ENCODE assay signal across 12 mouse cellular contexts in genomic region chr6:17177153-17177552, GRCm38 (mm10).
A peak's percentile ranks its signal among the peaks of the same experiment; 100 is the strongest.
DNase-seq lines count a peak whose midpoint lies in the region; ATAC-seq and TF ChIP-seq lines count a peak whose summit lies in the region.
"Had no signal": no experiment of that assay in that cellular context is flagged by ENCODE, and none has a peak within 500 bp of the region (broad histone marks: within the 10 kb centered on the region; RNA-seq: fewer than 3 reads in every experiment).

No protein-coding gene starts in this region.

- DNase-seq in adrenal gland, adult 2 months, result peak; percentile 52
- DNase-seq in adrenal gland, adult 18-20 months (ENCODE audit: low spot score in 2 of 2), result no peak
- peak; percentile 46 to 57 for DNase-seq in adrenal gland, postnatal 36 days
- peak; percentile 47 to 54 for DNase-seq in heart, postnatal 14 days
- DNase-seq in lung, embryonic 14.5 days, result peak; percentile 66
- DNase-seq in thymus, postnatal 14 days, result no peak
- no peak for DNase-seq in urinary bladder, postnatal 4 days (ENCODE audit: low spot score in 2 of 2)
- no peak for DNase-seq in hindbrain, embryonic 11.5 days (ENCODE audit: low spot score)
- DNase-seq: cerebellum, adult 11 months; thymus, postnatal 4 days had no signal

- WGBS in lung, embryonic 14.5 days, result 42% methylated on average over 7 of the region's 7 CpGs
- WGBS in hindbrain, embryonic 11.5 days, result 68% methylated on average over 7 of the region's 7 CpGs

- H3K9me3 ChIP-seq in lung, embryonic 14.5 days (ENCODE audit: low read depth, low read length), result no peaks in the 10 kb centered on the region
- H3K9me3 ChIP-seq in hindbrain, embryonic 11.5 days (ENCODE audit: control insufficient read depth, low read length), result no peaks in the 10 kb centered on the region
- H3K9me3 ChIP-seq: midbrain, embryonic 13.5 days had no signal

- intact Hi-C loops in heart, postnatal 14 days (cut with DNase I), result no loop called here

- no peak overlapping the region for H3K4me2 ChIP-seq in lung, embryonic 14.5 days
- no peak overlapping the region for H3K4me2 ChIP-seq in hindbrain, embryonic 11.5 days (replicated peaks; ENCODE audit: low read depth, low read length)
- H3K4me2 ChIP-seq: midbrain, embryonic 13.5 days had no signal

- H3K4me1 ChIP-seq in lung, embryonic 14.5 days (ENCODE audit: insufficient read depth), result peaks cover 4% of the 10 kb centered on the region; the same call in 1 of the 2 replicates
- no peaks in the 10 kb centered on the region for H3K4me1 ChIP-seq in hindbrain, embryonic 11.5 days (replicated peaks; ENCODE audit: control insufficient read depth, insufficient read depth, low read length)

- H3K4me3 ChIP-seq in lung, embryonic 14.5 days (ENCODE audit: low read depth, low read length), result no peak overlapping the region
- H3K4me3 ChIP-seq in hindbrain, embryonic 11.5 days (ENCODE audit: low read depth, low read length), result no peak overlapping the region
- H3K4me3 ChIP-seq: midbrain, embryonic 13.5 days had no signal

- no peak overlapping the region for H3K9ac ChIP-seq in lung, embryonic 14.5 days
- no peak overlapping the region for H3K9ac ChIP-seq in hindbrain, embryonic 11.5 days (ENCODE audit: low read depth, low read length)
- H3K9ac ChIP-seq: midbrain, embryonic 13.5 days had no signal

- no peak for TF ChIP-seq CTCF in lung, embryonic 14.5 days (IDR thresholded peaks at IDR 0.05; ENCODE audit: low read depth)

- H3K27me3 ChIP-seq in lung, embryonic 14.5 days (ENCODE audit: insufficient read depth, low read length), result no peaks in the 10 kb centered on the region
- no peaks in the 10 kb centered on the region for H3K27me3 ChIP-seq in hindbrain, embryonic 11.5 days (ENCODE audit: control insufficient read depth, insufficient read depth, low read length)
- H3K27me3 ChIP-seq: midbrain, embryonic 13.5 days; Patski had no signal

- H3K36me3 ChIP-seq in lung, embryonic 14.5 days (ENCODE audit: insufficient read depth), result no peaks in the 10 kb centered on the region
- H3K36me3 ChIP-seq in hindbrain, embryonic 11.5 days (ENCODE audit: control insufficient read depth, insufficient read depth, low read length), result no peaks in the 10 kb centered on the region
- H3K36me3 ChIP-seq: midbrain, embryonic 13.5 days had no signal

- H3K27ac ChIP-seq in lung, embryonic 14.5 days (ENCODE audit: low read depth), result 0 out of 2 replicates have a peak overlapping the region, but pooled peaks have one; percentile 38
- H3K27ac ChIP-seq in hindbrain, embryonic 11.5 days (ENCODE audit: low read depth, low read length), result no peak overlapping the region
- H3K27ac ChIP-seq: midbrain, embryonic 13.5 days had no signal

- no peak for ATAC-seq in lung, embryonic 14.5 days (ENCODE audit: insufficient read depth)
- ATAC-seq in hindbrain, embryonic 11.5 days (ENCODE audit: low FRiP score), result no peak
- ATAC-seq: midbrain, embryonic 13.5 days; Patski had no signal

Comparison
In these comparisons a context has a peak if more than half of its experiments do, and no peak if none do; other contexts are left out.
1. DNase-seq: peak in adrenal gland, adult 2 months (single experiment), adrenal gland, postnatal 36 days (2 of 2), heart, postnatal 14 days (2 of 2) and lung, embryonic 14.5 days (single experiment); none in adrenal gland, adult 18-20 months (0 of 2), thymus, postnatal 14 days (single experiment), urinary bladder, postnatal 4 days (0 of 2) and hindbrain, embryonic 11.5 days (single experiment).